In the genomic region with DNA sequence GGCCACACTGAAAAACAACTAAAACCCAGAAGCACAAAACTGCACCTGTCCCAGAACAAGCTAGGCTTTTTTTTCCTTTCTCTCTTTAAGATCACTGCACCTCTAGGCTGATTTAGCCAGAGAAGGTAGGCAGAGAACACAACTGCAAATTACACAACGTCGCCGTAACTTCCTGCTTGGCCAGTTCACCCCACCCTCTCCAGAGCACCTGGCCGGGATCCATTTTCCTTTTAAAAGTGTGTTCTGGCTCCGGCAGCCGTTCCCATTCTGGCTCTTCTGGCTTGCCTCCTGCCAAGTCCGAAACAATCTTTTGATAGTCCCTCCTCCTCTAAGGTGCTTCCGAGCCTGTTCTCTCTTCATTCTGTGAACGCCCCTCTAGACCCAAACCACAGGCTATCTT, we compare ENCODE assay signal across 11 mouse cellular contexts. TPM values are rescaled to one million over a fixed set of nuclear protein-coding genes. Genes with fewer than 3 reads are reported as not detected.
DNase-seq lines count a peak whose midpoint lies in the region; ATAC-seq and TF ChIP-seq lines count a peak whose summit lies in the region.
"Had no signal": no experiment of that assay in that cellular context is flagged by ENCODE, and none has a peak within 500 bp of the region (broad histone marks: within the 10 kb centered on the region; RNA-seq: fewer than 3 reads in every experiment).

No protein-coding gene starts in this region.

- H3K4me2 ChIP-seq in heart, embryonic 14.5 days (ENCODE audit: low read length) = peak overlapping the region; percentile 42
- peak overlapping the region; percentile 40 for H3K4me2 ChIP-seq in stomach, embryonic 16.5 days (ENCODE audit: low read depth, low read length)
- H3K4me2 ChIP-seq: midbrain, embryonic 12.5 days had no signal

- DNase-seq in testis, postnatal 10 days (ENCODE audit: low spot score) = no peak
- DNase-seq in kidney, postnatal 36 days = peak; percentile 79 to 82
- no peak for DNase-seq in embryo, embryonic 10.5 days (ENCODE audit: low spot score)
- DNase-seq in cerebellum, adult 9-11 months = no peak
- DNase-seq: cerebellum, adult 2 months had no signal

- TF ChIP-seq CTCF in testis, adult 2 months (IDR thresholded peaks at IDR 0.05; ENCODE audit: control insufficient read depth, insufficient read depth, insufficient replicate concordance, low read depth, low read length) = no peak

- ATAC-seq in heart, embryonic 14.5 days (ENCODE audit: insufficient number of reproducible peaks, insufficient read depth, low FRiP score, low read depth) = no peak
- ATAC-seq in stomach, embryonic 16.5 days (ENCODE audit: insufficient read depth, low FRiP score) = peak; percentile 59; the same call in 1 of the 2 replicates
- ATAC-seq in activated CD4-positive, CD25-positive, alpha-beta regulatory T cell, adult 4 months = no peak

- H3K9me3 ChIP-seq in heart, embryonic 14.5 days (ENCODE audit: control insufficient read depth, low read length) = no peaks in the 10 kb centered on the region
- no peaks in the 10 kb centered on the region for H3K9me3 ChIP-seq in stomach, embryonic 16.5 days (replicated peaks; ENCODE audit: control insufficient read depth, low read length)
- H3K9me3 ChIP-seq: G1E; midbrain, embryonic 12.5 days had no signal

- no peak overlapping the region for H3K4me3 ChIP-seq in testis, adult 2 months (ENCODE audit: control insufficient read depth, low read depth, low read length)
- no peak overlapping the region for H3K4me3 ChIP-seq in heart, embryonic 14.5 days (ENCODE audit: control insufficient read depth in 1 of 2, insufficient read depth in 1 of 2, low read depth in 1 of 2, low read length in 2 of 2)
- peak overlapping the region; percentile 9; the same call in 1 of the 2 replicates for H3K4me3 ChIP-seq in stomach, embryonic 16.5 days (replicated peaks; ENCODE audit: low read length)
- H3K4me3 ChIP-seq: midbrain, embryonic 12.5 days had no signal

- no peak for TF ChIP-seq POLR2A in testis, adult 2 months (IDR thresholded peaks at IDR 0.05; ENCODE audit: control insufficient read depth, low read depth, low read length)

- peak overlapping the region; percentile 54 for H3K9ac ChIP-seq in heart, embryonic 14.5 days (ENCODE audit: low read length)
- peak overlapping the region; percentile 63 for H3K9ac ChIP-seq in stomach, embryonic 16.5 days (ENCODE audit: low read length)
- H3K9ac ChIP-seq: midbrain, embryonic 12.5 days had no signal

- no peaks in the 10 kb centered on the region for H3K27me3 ChIP-seq in testis, adult 2 months (ENCODE audit: control insufficient read depth, insufficient read depth, low read length)
- H3K27me3 ChIP-seq in heart, embryonic 14.5 days (ENCODE audit: control insufficient read depth, insufficient read depth, low read length) = no peaks in the 10 kb centered on the region
- H3K27me3 ChIP-seq in stomach, embryonic 16.5 days (ENCODE audit: control insufficient read depth, insufficient read depth, low read length) = no peaks in the 10 kb centered on the region
- H3K27me3 ChIP-seq: midbrain, embryonic 12.5 days had no signal

- no peaks in the 10 kb centered on the region for H3K4me1 ChIP-seq in testis, adult 2 months (ENCODE audit: control insufficient read depth, insufficient read depth, low read length)
- peaks cover 48 to 90% of the 10 kb centered on the region in 2 experiments for H3K4me1 ChIP-seq in heart, embryonic 14.5 days (ENCODE audit: control insufficient read depth in 2 of 2, insufficient read depth in 2 of 2, low read length in 2 of 2)
- peaks cover 35% of the 10 kb centered on the region for H3K4me1 ChIP-seq in stomach, embryonic 16.5 days (ENCODE audit: control insufficient read depth, insufficient read depth, low read length)
- H3K4me1 ChIP-seq: midbrain, embryonic 12.5 days had no signal

- 34% methylated on average over 9 of the region's 9 CpGs for WGBS in heart, embryonic 14.5 days
- WGBS in stomach, embryonic 16.5 days = 35% methylated on average over 9 of the region's 9 CpGs

- no peaks in the 10 kb centered on the region for H3K36me3 ChIP-seq in testis, adult 2 months (ENCODE audit: control insufficient read depth, insufficient read depth, low read length)
- no peaks in the 10 kb centered on the region for H3K36me3 ChIP-seq in heart, embryonic 14.5 days (ENCODE audit: control insufficient read depth, insufficient read depth, low read length)
- H3K36me3 ChIP-seq in stomach, embryonic 16.5 days (ENCODE audit: control insufficient read depth, insufficient read depth, low read length) = no peaks in the 10 kb centered on the region
- H3K36me3 ChIP-seq: midbrain, embryonic 12.5 days had no signal

- H3K27ac ChIP-seq in testis, adult 2 months (ENCODE audit: control insufficient read depth, insufficient read depth, low read depth, low read length) = peak overlapping the region; percentile 26
- peak overlapping the region; percentile 52 to 82; a peak in 3 of 4 replicates for H3K27ac ChIP-seq in heart, embryonic 14.5 days (replicated peaks in 1 of 2; ENCODE audit: control insufficient read depth in 1 of 2, insufficient read depth in 1 of 2, low read depth in 2 of 2, low read length in 2 of 2)
- peak overlapping the region; percentile 95 for H3K27ac ChIP-seq in stomach, embryonic 16.5 days (ENCODE audit: low read length)
- H3K27ac ChIP-seq: midbrain, embryonic 12.5 days had no signal

RNA-seq across cellular contexts. Expression of gene Gab1, which starts 32.4 kb away (rescaled TPM):
- 9.8 and 11.3 TPM in 2 replicates for polyA plus RNA-seq in testis, adult 2 months (2012; rRNA removed)
- polyA plus RNA-seq in heart, embryonic 14.5 days (2014; fragmentation: Nextera tagmentation; extraction: Ambion mirVana) = 44.4 and 47.6 TPM in 2 replicates
- polyA plus RNA-seq in stomach, embryonic 16.5 days (2015; fragmentation: Nextera tagmentation; extraction: Ambion mirVana) = 13.6 and 14.6 TPM in 2 replicates
- polyA plus RNA-seq in activated CD4-positive, CD25-positive, alpha-beta regulatory T cell, adult 4 months (2017; shearing (Covaris generic)) = under 1 TPM in 1 of 2 experiments, not detected in 1; 0.15 TPM

Comparison
In these comparisons a context has a peak if more than half of its experiments do, and no peak if none do; other contexts are left out.
1. H3K27ac ChIP-seq: peak in every context shown above with its lines; median percentile 95 in stomach, embryonic 16.5 days; 67 in heart, embryonic 14.5 days; 26 in testis, adult 2 months.
2. DNase-seq: peak in kidney, postnatal 36 days (2 of 2); none in testis, postnatal 10 days (single experiment), embryo, embryonic 10.5 days (single experiment) and cerebellum, adult 9-11 months (single experiment).